Mouse (Mus musculus) bone marrow, adult 2 months (tissue): Measurements from ENCODE around the gene Asb16.

Experiments
- CTCF ChIP-seq: fragments of 200-500 bp; IDR thresholded peaks from 2 replicates; pipeline ENCODE4 v1.5.1; 2011; ENCODE audit warnings: low read length, control low read depth; ENCODE audit not compliant: control insufficient read depth, insufficient read depth
- POLR2A ChIP-seq: fragments of 200-500 bp; IDR thresholded peaks from 2 replicates; pipeline ENCODE4 v1.6.1; 2011; ENCODE audit warnings: low read depth, mild to moderate bottlenecking, control low read depth, low read length, borderline replicate concordance; ENCODE audit not compliant: control insufficient read depth

DNA sequence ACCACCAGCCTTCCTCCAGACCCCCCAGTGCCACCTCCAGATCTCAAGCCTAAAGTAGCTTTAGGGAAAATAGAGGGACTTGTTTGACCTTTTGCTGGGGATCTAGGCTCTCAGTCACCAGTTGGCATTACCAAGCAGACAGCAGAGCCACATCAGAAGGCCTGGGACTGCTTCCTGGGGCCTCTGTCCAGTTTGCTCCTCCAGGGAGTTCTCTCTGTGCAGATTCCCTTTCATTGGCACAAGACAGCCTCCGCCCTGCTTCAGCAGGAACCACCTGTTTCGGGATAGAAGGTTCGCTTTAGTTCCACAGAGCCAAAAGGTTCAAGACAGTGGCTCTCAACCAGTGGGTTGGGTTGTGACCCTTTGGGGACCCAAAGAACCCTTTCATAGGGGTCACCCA, 11.1 kb downstream of the Asb16 start:
- no peak for TF ChIP-seq POLR2A
- no peak for TF ChIP-seq CTCF
